Mouse (Mus musculus): Measurements from ENCODE around the gene Pts.
A peak's percentile ranks its signal among the peaks of the same experiment; 100 is the strongest.

Gene Pts

DNA sequence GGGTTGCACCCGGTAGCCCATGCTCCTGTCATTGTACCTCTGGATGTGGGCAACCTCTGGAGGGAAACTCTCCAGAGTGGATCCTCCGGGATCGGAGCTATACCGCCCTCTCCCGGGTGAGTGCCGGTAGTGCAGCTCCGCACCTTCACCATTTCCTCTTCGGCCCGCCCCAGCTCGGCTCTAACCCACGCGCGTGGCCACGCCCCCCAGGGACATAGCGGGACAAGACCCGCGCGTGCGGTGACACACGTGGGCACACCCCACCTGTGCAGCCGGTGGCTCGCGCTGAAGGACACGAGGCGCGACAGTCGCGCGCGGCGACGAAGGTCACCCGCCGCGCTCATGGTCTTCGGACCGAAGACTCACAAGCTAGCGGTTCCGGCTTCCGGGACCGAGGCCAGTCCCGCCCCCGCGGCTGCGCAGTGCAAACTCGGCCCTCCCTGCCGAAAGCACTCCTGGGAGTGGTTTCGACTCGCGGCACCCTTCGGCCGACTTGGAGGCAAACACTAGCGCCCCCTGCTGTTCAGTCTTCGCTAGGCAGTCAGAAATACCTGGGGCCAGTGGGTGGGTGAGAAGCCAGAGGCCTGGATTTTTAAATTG is at the start of gene Pts:
Gene Pts, minus strand, starts transcription at position 432 of the 600 bp plus-strand sequence.
- DNase-seq, result peak; percentile 98

DNA sequence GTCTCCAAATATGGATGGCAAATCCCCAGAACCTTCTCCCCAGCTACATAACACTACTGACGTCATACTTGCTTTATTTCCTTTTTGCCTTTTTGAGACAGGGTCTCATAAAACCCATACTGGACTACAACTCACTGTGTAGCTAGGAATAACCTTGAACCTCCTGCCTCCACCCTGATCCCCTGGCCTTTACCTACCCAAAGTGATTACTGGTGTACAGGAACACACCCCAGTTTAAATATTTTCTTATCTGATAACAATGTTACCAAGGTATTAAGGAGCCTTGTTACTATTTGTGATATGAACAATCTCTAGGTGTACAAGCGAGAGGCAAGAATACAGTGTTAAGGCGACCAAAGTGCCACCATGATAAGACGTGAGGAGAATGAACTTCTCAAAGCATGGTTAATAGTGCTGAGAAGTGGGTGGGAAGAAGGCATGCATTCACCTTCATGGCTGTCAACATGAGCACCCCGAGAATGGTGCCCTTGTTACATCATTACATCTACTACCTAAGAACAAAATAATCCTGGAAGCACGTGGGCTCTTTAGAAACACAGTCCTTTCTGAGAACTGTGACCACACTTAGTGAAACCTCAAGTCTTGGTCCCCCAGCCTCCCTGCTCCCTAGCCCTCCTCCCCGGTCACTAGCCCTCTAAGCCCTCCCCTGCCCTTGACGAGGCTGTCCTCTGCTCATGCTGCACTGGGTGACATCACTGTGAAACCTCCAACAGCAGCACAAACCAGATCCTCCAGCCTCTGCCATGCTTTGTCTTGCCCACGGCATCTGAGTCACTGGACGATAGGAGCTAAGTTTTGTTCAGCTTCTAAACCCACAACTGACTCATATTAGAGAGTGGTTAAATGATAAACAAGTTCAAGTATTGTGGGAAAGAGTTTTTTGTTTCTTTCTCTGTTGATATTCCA is 41.3 kb upstream of the Pts start:
- no peak for DNase-seq

DNA sequence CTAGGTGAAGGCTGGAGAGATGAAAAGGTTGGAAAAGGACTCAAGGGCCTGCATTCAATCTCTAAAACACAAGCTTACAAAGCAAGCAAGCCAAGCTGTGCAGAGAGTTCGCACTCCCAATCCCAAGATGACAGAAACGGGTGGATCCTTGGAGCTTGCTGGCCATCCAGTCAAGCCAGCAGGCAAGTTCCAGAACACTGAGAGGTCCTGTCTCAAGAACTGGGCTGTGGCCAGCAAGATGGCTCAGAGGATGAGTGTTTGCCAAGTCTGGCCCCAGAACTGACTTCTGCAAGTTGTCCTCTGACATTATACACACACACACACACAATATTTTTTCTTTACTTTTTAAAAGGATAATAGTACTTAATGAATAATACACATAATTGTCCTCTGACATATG is 39.4 kb upstream of the Pts start:
- no peak for DNase-seq

DNA sequence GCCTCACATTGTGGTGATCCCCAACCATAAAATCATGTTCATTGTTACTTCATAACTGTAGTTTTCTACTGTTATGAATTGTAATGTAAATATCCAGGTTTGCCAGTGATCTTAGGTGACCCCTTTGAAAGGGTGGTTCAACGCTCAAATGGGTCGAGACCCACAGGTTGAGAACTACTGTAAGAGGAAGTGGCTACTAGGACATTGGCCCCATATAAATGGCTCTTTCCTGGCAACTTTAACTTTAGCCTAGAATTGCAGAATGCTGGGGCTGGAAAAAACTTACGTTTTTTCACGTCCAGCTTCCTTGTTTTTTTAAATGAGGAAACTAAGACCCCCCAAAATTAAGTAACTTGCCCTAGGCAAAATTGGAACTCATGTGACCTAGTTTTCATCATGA is 38.8 kb upstream of the Pts start:
- no peak for DNase-seq

DNA sequence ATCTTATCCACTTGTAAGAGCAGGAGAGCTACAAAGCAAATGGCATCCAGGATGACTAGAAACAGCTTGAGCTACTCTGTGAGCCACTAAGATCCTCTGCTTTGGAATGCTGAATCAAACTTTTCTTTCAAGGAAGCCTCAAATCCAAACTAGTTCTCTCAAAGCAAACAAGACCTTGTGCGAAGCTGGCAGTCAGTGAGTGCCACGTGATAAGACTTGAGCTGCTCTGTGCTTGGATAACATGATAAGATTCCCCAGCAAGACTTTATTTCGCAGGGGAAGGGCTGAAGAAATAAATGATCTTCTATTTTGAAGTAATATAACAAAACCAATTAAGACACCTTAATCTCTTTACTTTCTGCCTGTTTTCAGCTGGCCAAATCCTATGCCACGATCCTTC is 37.4 kb upstream of the Pts start:
- DNase-seq, result no peak

DNA sequence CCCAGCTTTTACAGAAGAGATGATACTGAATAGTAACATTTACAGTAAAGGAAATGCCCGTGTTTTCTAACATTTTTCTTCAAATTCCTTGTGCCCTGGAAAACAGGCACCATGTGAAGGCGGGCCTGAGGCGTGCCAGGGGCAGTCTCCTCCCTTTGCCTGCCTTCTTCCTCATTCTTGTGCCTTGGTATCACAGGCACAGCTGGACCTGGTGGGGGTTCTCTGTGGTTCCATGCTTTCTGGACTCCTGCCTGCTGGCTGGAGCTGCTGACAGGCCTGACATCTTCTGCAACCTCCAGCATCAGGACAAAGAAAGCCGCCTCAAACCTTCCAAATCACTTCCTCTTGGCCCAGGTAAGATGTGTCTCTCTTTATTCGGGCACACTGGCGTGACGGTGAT is 36.6 kb upstream of the Pts start:
- DNase-seq, result no peak

DNA sequence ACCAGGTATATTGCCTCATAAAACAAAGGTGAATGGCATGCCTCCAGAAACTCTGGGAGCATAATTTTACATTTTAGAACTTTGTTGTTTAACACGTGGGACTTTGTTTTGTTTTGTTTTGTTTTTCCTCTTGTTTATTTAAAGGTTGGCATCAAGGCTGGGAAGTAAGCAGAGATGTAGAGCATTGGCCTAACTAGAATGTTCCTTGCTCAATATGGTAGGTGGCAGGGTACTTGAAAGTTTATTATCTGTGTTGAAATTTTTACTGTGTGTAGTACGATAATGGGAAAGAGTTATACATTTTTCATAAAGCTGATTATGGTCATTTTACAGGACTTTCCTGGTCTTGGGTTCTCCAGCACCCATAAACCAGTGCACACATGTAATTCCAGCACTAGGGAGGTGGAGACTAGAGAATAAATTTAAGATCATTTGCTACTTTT is 33.4 kb upstream of the Pts start:
- no peak for DNase-seq

DNA sequence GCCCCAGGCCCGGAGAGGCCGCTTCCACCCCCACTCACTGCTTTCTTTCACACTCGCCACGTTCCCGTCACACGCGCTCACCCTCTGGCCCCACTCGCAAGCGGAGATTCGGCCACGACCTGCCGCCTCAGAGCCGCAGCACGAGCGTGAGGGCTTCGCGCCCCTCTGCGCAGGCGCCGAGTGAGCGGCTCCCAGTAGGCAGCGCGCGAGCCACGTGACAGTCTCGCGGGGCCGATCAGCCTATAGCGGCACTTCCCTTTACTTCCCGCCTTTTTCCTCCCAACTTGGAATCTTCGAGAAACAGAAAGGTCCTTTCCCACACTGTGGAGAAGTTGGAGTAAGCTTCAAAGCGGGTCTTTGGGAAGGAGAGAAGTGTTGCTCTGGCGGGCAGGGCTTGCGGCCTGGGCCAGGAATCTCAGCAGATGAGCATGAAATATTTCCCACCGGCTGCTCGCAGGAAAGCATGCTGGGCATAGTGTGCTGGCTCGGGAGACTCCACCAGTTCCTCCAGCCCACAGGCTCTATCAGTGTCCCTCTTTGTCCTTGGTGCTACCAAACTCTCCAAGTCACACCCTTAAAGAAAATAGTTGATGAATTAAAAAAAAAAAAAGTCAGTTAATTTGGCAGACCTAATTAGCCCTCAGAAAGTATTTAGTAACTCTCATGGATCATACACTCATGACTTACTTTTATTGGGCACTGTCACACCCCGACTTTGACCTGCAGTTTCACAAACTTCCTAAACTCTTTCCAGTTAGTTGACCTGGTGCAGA is 32.8 kb upstream of the Pts start, which contains the start of gene Tex12:
Gene Tex12, minus strand, starts transcription at position 181 of the 773 bp plus-strand sequence.
- DNase-seq, result peak; percentile 40

DNA sequence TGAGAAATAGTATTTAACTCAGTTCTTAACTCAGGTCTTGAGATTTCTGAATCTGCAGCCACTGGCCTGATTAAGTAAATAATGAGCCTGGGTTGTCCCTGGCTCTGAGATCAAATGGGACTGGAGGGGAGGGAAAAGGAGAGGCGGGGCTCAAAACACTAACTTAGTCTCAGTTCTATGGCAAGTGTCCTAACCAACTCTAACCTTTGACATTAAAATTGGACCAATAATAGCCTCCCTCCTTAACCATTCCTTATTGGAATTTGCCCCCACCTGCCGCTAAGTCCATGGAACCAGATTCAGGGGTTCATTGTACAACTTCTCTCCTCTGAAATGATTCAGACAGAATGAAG is 26.5 kb upstream of the Pts start, which contains the start of gene Bco2:
Gene Bco2, minus strand, starts transcription at position 88 of the 353 bp plus-strand sequence.
- DNase-seq, result peak; percentile 89

DNA sequence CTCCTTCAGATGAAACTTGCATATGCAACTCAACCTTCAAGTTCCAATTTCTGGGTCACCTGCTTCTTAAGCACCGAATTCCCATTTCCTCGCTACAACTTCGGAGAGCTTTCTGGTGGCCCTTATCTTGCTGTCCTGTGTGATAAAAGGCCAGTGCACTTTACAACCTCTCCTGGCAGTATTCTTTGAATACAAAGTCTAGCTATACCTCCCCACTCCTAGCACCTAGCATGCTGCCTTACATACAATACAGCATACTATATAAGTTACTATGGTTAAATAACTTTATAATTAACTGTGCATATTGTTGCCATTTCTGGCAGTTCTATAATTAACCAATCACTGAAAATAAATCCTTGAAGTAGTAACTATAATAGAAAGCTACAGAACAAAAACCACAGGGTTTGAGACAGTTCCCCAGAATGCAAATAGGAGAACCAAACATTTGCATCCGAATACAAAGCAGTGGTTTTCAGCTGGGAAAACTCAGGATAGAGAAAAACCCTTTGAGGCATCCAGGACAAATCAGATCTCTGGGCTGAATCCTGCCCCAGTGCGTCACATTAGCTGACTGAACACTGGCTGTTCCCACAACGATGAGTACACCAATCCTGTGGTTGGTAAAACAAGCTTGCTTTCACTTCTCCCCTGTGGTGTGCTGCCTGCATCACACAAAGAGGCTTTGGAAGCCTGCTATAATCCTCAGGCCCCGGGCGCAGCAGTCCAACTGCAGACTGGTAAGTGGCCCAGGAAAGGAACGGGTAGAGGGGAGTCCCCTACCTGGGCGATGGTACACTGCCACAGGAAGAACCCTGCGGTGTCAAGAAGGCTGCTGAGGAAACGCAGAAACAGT is 25.9 kb upstream of the Pts start, which contains the start of gene Il18:
Gene Il18, plus strand, starts transcription at position 587 of the 853 bp plus-strand sequence.
- peak; percentile 53 for DNase-seq

DNA sequence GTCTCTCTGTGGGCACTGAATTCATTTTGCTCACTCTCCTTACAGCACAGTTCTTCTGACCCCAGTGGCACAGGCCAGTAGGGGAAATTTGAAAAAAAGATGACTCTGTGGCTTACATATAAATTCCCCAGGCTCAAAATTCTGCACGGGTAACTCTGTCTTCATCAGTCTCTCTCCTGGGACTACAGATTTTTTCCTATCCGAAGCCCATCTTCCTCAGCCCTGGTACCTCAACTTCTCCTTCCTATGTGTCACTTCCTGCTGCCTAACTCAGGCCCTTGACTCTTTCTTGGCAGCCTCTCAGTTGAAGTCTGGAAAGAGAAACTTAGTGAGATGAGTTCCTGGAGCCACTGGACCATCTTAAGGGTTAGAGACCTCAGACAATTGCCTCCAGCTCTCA is 25.0 kb upstream of the Pts start:
- DNase-seq, result no peak

DNA sequence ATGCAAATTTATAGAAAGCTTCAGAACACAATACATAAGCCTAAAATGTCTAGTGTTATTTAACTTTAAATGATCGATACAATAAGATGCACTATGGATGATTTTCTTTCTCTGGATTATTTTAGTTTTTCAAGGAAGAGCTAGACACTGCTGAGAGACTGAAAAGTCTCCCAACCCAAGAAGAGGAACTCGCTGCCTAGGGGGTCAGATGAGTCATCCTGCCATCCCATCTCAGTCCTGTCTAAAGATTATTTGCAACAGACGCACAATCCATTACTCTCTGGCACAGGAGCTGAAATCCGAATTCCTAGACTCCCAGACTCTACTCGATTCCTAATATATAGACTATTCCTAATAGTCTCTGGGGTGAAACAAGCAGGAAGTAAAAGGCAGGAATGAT is 23.7 kb upstream of the Pts start:
- DNase-seq, result no peak

DNA sequence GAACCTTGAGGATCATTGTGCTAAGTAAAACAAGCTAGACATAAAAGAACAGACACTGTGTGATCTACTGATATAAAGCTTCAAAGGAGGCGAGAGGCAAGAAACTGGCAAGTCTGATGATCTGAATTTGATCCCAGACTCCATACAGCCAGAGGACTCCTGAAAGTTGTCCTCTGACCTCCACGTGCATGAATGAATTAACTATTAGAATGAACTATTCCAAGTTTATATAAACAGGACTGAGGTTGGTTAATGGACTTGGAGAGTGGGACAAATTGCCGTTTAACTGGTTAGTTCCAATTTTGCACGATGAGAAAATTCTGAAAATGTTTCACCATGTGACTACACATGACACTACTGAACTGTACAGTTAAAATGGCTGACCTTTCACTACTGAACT is 20.4 kb upstream of the Pts start:
- DNase-seq, result peak; percentile 72

DNA sequence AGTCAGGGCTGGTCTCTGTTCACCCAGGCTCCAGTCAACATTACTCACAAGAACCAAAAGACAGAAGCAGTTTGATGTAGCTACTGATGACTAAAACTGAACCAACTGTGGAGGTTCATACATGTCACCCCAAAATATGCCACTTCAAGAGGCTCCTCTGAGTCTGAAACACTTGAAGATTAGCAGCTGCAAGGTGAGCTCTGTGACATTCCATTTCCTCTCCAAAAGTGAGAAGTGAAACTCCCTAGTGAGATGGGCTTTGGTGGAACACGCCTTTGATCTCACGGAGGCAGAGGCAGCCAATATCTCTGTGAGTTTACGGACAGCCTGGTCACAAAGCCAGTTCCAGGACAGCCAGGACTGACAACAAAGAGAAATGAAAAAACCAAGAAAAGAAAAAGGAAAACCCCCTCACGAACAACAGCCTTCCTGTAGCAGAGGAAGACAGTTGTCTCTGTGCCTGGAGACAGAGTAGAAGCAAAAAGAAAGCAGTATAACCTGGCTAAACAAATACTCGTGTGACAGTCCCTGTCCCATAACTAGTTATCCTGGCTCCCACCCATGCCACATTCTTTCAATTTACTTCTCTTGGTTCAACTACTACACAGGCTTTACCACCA is 19.4 kb upstream of the Pts start:
- DNase-seq, result no peak

DNA sequence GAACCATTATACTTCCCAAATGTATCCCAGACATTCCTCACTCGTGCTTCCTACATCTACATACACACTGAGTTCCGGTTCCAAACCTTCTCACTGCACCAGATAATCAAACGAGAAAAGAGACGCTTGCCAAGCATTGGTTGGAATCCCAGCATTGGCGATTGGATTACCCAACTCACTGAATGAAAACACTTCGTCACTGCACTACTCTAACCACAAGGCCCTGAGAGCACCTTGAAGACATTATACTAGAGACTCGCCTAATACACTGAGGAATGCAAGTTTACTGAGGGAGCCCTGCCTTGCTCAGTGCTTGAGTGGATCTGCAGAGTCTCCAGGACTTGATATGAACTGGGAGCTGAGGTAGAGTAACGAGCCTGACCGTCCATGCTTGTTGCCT is 13.9 kb upstream of the Pts start:
- DNase-seq, result no peak

DNA sequence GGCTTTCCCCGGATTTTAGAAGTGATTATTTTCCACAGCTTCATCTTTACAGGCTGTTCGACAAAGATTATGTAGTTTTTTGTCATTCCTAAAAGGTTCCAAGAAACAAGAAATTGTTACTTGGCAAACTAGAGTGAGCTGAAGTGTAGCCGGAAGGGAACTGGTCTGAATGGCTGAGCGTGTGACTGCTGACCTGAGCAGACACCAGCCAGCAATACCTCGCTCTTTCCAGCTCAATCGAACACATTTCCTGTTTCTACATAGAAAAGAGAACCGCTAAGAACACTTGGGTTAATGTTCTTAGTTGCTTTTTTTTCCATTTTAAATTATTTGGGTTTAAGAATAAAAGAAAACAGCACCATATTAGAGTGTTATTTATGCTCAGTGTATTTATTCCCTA is 11.6 kb upstream of the Pts start:
- no peak for DNase-seq

DNA sequence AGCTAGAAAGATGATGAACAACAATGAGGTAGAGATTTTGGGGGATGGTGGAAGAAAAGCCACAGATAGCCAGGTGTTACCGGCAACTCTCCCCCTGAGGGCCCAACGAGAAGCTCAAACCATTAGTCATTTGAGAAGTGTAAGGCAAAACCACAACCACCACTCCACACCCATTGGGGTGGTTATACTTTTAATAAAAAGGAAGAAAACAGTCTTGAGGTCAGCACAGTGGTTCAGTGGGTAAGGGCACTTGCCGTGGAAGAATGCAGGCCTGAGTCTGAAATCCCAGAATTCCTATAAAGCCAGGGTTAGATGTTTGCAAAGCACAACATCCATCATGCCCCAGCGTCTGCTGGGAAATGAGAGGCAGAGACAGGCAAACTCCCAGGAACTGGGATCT is 8.8 kb upstream of the Pts start:
- DNase-seq, result no peak

DNA sequence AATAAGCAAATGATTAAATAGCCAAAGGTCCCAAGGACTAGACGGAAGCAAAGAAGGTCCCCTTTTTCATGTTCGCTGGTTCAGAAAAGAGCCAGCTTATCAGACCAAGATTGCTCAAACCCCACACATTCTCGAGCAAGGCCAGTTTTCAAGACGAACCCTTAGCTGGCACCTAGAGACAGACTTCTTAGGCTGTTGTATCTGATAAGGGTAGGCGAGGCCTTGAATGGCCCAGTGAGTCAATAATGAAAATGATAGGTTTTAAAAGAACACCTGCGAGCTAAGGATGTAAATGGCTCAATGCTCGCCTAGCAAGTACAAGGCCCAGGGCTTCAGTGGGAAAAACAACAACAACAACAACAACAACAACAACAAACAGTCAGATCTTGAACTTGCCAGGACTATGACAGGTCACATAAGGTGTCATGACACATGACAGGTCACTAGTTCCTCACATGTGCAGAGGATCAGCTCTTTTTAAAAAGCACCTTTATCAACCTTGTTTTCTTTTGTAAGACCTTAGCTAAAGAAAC is 8.1 kb upstream of the Pts start:
- no peak for DNase-seq

DNA sequence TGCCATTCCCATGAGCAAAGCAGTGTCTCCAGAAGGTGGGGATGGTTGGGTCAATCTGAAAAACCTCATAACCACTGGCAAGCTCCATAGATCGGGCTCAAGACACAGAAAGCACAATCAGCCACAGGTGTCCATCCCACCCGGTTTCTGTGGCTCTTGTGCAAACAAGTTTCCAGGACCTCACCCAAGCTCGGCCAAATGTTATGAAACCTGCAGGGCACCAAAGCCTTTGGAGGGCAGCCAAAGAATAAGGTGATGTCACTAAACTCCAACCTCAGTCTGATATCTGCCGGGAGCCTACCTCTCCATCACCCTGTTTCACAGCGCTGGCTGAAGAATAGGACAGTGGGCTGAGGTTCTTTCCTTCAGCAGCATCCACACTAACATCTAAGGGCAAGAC is 7.4 kb upstream of the Pts start:
- DNase-seq, result peak; percentile 51

DNA sequence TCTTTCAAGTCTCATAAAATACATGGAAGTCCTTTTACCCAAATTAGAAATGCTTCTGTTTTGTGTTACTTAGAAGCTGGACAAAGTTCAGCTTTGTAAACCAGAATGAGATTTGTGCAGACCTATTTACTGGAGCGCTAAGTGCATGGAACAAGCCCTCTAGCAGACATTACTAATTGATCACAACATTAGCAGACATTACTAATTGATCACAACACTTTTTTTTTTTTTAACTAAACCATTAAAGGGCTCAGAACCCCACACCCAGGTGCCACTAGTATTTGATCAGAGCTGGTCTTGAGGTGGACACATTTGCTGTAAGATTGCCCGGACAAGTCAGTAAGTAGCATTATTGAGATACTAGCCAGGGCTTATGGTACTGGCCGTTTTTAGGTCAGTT is 5.3 kb upstream of the Pts start:
- peak; percentile 72 for DNase-seq

DNA sequence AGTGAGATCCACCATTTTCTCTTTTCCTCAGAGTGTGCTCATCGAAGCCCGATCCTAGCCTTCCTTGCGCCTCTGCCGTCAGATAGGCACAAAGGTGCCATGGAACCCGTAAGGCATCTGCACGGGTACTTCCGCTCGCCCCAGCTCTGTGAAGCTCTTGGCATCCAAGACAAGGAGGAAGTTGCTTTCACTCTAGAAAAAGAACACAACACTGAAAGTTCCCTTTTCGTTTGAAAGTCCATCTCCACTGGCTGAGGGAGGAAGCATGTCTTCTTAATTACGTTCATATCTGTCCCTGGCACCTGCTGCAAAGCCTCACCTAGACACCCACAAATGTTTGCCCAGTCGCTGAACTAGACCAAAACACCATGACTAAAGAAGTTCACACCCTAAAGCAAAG is 4.8 kb upstream of the Pts start:
- no peak for DNase-seq

DNA sequence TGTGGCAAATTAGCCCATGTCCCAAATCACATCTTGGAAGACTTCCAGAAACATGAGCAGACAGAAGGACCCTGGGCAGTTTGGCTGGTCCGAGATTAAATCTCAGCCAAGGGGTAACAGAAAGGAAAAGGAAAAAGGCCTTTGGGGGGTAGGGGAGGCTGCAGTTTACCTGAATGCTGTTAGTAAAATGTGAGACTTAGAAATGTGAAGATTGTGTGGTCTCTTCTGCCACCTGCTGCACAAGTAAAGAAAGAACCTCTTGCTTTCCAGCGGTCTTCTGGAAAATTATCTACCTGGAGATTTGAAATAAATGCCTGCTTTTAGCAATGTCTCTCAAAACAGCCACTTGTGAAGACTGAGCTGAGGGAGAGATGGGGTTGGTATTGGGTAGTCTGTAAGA is 2.4 kb upstream of the Pts start:
- peak; percentile 53 for DNase-seq
